Mouse (Mus musculus) layer of hippocampus, adult 9-10 months (tissue): ENCODE measurements around the gene Kif6.

Experiments
- DNase-seq: peaks from one replicate; pipeline ENCODE4 v3.0.0; 2022; ENCODE audit warnings: low spot score

The Kif6 gene

DNA sequence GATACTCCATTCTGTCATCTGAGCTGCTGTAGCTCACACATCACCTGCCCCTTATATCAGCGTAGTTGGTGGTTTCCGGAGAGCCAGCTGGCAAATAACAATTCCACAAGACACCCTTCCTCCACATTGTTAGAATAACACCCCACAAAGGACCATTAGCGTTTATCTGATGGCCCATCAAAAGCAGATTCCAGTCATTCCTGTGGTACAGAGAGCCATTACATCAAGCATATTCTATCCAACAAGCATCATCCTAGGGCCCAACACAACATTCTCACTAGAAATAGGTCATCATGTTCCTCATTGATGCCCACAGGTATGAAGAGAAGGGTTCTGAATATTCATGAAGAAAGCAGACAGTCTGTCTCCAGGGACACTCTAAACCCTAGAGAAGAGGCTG lies 236.3 kb downstream of the Kif6 start:
- no peak for DNase-seq

- no peak for DNase-seq
Observed at GRCm38 (mm10) chr17:49852183-49852582, 237.2 kb downstream of the Kif6 start.

DNA sequence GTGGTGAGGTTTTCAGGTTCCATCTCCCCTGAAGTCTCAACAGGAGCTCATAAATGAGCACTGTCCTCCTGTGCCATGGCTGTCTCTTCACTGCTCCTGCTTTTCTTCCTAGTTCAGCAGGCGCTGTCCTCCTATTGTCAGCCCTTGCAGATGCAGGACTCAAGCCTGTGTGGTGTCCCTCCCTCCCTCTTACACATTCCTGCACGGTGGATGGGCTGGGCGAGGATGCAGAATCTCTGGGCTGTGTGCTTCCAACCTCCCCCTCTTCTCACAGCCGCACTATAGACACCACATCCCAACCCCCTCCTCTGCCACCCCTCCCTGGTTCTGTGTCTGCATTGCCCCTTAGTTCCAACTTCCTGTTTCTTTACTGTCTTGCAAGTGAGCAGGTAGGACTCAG lies 240.8 kb downstream of the Kif6 start:
- DNase-seq, result no peak

DNA sequence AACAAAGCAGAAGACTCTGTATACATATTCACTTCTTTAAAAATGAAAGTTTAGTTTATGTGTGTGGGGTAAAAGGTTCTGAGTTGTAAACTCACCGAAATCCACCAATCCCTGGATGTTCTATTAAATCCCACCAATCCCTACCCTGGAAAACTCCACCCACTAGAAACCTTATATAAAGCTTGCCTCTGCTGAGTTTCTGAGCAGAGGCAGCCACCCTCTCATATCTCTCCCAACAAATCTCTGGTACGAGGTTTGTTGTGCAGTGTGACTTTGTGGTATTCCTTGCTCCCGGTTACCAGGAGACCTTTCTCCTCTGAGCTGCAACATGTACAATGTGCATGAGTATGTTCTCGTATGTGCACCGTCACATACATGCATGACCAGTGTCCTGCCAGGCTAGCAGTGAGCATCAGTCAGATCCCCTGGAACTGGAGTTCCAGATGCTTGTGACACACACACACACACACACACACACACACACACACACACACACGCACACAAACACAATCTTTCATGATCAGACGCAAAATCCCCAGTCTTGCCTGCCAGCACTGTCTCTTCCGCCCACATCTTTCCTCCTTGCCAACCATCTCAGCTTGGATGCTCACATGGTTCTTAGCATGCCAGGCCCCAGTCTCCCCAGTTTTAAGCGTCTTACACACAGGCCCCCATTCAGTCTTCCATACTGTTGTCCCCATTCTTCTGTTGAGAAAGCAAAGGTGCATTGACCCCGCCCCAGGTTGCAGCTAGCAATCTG lies 245.3 kb downstream of the Kif6 start:
- no peak for DNase-seq

- no peak for DNase-seq
Observed at GRCm38 (mm10) chr17:49863597-49863996, 248.7 kb downstream of the Kif6 start.

DNA sequence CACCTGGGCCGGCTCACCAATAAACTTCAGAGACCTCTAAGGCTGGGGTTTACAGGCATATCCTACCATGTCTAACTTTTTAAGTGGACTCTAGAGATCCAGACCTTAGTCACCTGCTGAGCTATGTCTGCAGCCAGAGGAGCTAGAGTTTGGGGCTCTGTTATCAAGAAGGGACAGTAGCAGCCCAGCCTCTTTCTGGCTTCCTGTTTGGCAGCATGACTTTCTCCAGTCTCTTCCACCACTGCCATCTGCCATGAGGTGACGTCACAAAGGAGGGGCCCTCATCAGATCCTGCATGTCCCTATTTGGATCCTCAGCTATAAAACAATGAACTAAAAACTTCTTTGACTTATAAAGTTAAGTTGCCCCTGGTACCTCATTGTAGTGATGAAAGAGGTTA lies 250.7 kb downstream of the Kif6 start:
- no peak for DNase-seq

DNA sequence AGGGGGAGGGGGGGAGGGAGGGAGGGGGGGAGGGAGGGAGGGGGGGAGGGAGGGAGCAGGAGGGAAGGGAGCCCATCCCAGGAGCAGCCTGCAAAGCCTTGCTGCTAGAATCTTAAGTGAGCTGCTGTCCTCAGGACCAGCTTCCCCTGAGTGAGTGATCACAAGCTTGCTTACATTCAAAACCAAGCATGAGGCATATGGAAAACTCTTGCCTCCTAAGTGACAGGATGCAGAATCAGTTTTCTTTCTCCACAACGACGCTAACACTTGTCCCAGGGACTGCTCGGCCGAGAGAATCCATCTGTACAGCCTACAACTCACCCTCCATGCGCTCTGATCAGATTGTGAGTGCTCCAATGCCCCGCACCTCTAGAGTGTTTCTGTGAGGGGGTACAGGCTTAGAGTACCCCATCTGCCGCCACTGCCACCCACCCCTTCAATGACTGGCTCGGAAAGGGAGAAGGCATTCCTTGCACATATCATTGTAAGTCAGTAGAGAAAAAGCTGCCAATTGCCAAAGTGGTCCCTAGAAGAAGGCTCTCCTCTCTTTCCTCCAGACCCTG lies 251.8 kb downstream of the Kif6 start:
- DNase-seq, result no peak

DNA sequence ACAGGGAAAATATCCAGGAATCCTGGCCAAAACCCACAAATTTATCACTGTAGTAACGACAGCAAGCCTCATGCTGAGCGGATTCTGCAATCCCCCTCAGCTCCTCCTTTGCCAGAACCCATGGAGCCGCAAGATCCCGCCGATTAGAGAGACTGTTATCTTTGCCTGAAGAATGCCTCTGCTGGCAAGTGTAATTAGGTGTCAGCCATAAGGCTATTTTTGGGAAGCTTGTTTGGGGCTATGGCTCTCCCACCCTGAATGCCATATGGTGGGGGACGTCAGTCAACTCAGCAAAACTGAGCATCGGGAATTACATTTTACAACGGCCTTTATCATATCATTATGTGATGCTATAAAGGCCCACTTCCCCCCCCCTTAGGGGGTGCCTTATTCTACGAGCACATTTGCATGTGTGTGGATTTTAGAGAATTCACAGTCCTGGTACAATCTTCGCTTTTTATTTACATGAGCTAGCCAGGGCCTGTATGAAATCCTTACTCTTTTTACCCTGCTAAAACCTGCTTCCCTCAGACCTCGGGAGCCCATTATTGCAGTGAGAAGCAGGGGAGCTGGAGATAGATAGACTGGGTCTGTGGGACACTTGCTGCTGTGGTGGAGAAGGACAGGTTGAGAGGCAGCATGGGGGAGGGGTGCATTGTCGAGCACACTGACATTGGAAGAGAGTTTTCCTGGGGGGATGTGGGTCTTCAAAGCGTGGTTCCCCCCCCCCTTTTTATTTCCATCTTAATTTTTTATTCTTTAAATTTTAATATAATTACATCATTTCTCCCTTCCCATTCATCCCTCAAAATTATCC lies 252.6 kb downstream of the Kif6 start:
- no peak for DNase-seq

DNA sequence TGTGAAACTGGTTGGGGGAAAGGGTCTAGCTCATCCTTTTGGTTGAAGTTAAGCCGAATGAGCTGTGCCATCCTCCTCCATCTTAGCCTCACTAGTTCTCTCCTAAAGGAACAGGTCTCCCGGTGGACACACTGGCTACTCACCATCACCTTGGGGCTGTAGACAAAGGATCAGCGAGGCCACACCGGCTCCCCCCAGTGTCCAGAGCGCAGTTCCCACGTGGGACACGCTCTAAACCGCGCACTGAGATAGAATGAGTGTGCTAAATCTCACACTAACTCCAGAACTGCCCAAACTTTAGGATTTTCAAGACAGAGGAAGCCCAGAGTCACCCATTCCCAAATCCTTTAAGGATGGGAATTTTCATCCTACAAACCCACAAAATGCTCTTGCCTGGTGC lies 254.3 kb downstream of the Kif6 start:
- DNase-seq, result no peak

GRCm38 (mm10) chr17:49872305-49872704 lies 257.4 kb downstream of the Kif6 start:
- DNase-seq, result no peak

DNA sequence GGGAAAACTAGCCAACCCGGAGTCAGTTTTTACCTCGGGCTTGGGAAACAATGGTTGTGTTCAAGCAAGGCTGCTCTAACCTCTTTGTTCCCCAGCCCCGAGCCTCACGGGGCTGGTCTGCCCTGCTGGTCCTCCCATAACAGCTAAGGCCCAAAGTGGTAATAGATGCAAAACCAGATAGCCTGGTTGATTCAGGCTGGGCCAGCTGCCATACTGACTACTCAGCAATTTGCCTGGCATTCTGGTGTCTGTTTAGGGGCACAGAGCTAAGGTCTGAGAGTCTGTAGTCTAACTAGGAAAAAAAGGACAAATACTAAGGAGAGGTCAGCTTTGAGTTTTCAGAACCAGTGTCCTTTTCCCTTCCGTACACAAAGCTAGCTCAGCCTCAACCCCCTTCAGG lies 259.8 kb downstream of the Kif6 start:
- DNase-seq, result no peak

DNA sequence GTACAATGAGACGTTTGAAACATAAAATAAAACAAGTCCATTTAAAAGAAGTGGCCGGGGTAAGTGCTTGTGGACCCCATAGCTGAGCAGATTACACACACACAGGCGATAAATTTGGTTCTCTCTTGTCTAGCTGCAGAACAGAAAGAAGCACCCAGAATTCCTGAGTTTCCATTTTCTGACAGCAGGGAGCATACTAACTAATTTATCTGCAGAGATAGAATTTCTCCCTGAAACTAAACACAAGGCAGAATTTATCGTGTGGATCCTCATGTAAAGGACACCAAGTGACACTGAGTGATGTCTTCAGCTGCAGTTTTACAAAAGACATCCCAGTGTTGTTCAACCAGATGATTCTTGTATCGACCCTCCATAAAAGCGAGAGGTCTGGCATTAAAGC lies 260.5 kb downstream of the Kif6 start:
- DNase-seq, result no peak

DNA sequence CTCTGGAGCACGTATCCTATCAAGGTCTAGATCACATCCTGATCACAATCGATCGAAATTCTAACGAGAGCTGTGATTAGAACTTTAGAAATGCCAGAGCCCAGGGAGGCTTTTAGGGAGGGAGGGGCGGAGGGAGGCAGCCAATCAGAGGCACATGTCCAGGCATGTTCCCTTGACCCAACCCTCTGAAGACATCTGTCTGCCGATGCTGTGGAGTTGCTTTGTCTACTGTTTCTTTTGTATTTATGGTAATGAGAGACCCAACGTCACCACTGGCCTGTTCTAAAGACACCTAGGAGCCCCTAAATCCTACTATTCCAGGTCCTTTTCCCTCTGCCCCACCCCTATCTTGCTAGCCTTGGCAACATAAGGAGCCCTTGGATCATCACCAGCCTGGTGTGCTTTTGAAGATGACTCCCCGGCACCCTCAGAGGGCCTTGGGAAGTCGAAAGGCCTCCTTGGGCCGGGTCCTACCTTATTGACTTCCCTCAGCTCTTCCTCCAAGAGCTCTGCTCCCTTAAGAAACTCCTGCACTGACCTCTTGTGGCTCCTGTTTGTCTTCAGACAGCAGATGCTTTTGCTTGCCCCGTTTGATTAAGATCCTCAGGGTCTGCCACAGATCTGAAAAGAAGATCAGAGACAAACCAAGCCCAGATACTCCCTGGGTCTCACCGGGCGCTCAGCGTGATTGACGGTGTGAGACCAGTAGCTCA lies 261.2 kb downstream of the Kif6 start:
- DNase-seq, result no peak

DNA sequence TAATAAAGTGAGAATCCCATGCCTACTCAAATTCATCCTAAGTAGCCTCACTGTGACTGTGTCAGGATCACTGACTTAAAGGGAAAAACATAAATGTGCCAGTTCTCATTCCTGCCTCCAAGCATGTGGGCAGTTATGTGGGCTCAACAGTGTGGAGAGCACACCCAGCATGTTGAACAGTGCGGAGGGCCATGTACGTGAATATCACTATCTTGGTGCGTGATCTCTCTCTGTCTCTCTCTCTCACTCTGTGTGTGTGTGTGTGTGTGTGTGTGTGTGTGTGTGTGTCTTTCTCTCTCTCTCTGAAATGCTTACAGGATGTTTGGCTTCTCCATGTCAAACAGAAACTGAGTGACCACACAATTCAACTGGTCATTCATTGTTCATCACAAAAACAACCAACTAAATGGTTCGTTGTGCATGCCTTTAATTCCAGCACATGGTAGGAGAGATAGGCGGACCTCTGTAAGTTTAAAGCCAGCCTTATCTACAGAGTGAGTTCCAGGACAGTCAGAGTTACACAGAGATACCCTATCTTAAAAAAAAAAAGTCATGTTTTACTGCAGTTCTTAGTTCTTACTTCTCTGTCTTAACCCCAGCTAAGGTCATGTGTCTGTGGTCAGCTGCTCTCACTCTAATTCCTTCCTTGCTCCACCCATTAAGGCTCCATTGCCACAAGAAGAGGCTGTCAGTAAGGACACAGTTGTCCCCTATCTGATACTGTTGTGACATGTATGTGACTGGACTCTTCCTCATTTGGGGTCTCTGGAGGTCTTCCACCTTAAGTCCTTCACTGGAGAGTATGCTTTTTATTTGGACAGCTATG lies 266.2 kb downstream of the Kif6 start:
- no peak for DNase-seq

DNA sequence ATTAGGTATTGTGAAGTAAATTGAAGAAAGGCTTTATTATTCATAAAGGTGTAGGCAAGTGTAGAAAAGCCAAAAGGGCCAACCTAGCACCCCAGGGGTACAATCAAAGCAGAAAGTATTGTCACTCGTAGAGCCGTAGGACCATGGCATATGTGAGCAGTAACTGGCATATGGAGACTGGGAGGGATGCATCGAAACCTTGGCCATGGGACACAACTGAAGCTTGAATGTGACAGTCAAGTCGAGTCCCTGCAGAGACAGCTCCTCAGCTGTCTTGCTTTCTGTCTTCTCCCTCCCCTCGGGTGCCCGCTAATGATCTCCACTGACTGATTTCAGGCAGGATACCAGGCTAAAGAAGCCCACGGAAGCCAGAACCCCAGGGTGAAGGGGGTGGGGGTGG lies 266.9 kb downstream of the Kif6 start:
- no peak for DNase-seq

GRCm38 (mm10) chr17:49883136-49883755 lies 268.3 kb downstream of the Kif6 start:
- DNase-seq, result no peak

- DNase-seq, result no peak
Observed at GRCm38 (mm10) chr17:49885035-49885434, 270.1 kb downstream of the Kif6 start.

- no peak for DNase-seq
Observed at GRCm38 (mm10) chr17:49889629-49890028, 274.7 kb downstream of the Kif6 start.

GRCm38 (mm10) chr17:49890861-49891260 lies 275.9 kb downstream of the Kif6 start:
- DNase-seq, result no peak

- no peak for DNase-seq
Observed at GRCm38 (mm10) chr17:49892390-49892789, 277.5 kb downstream of the Kif6 start.

- DNase-seq, result no peak
Observed at GRCm38 (mm10) chr17:49894471-49894870, 279.5 kb downstream of the Kif6 start.
